Mouse (Mus musculus) intestine, postnatal 0 days (tissue): ENCODE measurements around the gene Larp4. TPM values are rescaled to one million over a fixed set of nuclear protein-coding genes. Genes with fewer than 3 reads are reported as not detected.

Experiments
- ATAC-seq: fragments of 200-750 bp; cut with Nextera tagmentation; 2 replicates; pipeline ENCODE4 v1.8.0; 2017; ENCODE audit warnings: mild to moderate bottlenecking, moderate TSS enrichment, moderate library complexity
- H3K27ac ChIP-seq: fragments of 300-500 bp; sonication (generic); 2 replicates; pipeline ENCODE4 v1.5.1; 2014; ENCODE audit warnings: mild to moderate bottlenecking, low read depth, low read length, moderate library complexity
- H3K27me3 ChIP-seq: fragments of 300-500 bp; sonication (generic); replicated peaks from 2 replicates; pipeline ENCODE4 v1.6.1; 2014; ENCODE audit warnings: low read length, mixed read lengths; ENCODE audit not compliant: control insufficient read depth, insufficient read depth
- H3K36me3 ChIP-seq: fragments of 300-500 bp; sonication (generic); 2 replicates; pipeline ENCODE4 v1.6.1; 2014; ENCODE audit warnings: mild to moderate bottlenecking, moderate library complexity; ENCODE audit not compliant: control insufficient read depth, insufficient read depth
- H3K4me1 ChIP-seq: fragments of 300-500 bp; sonication (generic); replicated peaks from 2 replicates; pipeline ENCODE4 v1.6.1; 2014; ENCODE audit warnings: antibody characterized with exemption, low read length, mixed read lengths; ENCODE audit not compliant: control insufficient read depth, insufficient read depth
- H3K4me2 ChIP-seq: fragments of 300-500 bp; sonication (generic); replicated peaks from 2 replicates; pipeline ENCODE4 v1.6.1; 2014; ENCODE audit warnings: low read depth, mild to moderate bottlenecking, moderate library complexity
- H3K4me3 ChIP-seq: fragments of 300-500 bp; sonication (generic); 2 replicates; pipeline ENCODE4 v1.5.1; 2014; ENCODE audit warnings: low read depth, low read length
- H3K9ac ChIP-seq: fragments of 300-500 bp; sonication (generic); 2 replicates; pipeline ENCODE4 v1.6.1; 2014; ENCODE audit warnings: mild to moderate bottlenecking, low read depth, low read length
- H3K9me3 ChIP-seq: fragments of 300-500 bp; sonication (generic); 2 replicates; pipeline ENCODE4 v1.6.1; 2016; ENCODE audit warnings: mixed run types; ENCODE audit not compliant: control insufficient read depth
- CTCF ChIP-seq: sonication (generic); IDR thresholded peaks from 2 replicates; pipeline ENCODE4 v1.5.1; 2016; ENCODE audit warnings: low read depth, mild to moderate bottlenecking, control low read depth, antibody characterized with exemption, moderate library complexity
- WGBS: fragments of 180-500 bp; shearing (Covaris S2); extraction: QIAGEN DNeasy Blood & Tissue Kit; methylation state at CpG from one replicate; pipeline ENCODE4 v1.1.7; 2014; 5-methylcytosine and 5-hydroxymethylcytosine counted together
- polyA plus RNA-seq: library from polyadenylated mRNA; unstranded; fragments of >200 nt; fragmentation: Nextera tagmentation; extraction: Ambion mirVana; gene quantifications from 2 replicates; pipeline ENCODE4 v1.2.1, GENCODE M21; 2015

The Larp4 gene
- polyA plus RNA-seq, 1 experiment from 2014 or later: 29.7 TPM

DNA sequence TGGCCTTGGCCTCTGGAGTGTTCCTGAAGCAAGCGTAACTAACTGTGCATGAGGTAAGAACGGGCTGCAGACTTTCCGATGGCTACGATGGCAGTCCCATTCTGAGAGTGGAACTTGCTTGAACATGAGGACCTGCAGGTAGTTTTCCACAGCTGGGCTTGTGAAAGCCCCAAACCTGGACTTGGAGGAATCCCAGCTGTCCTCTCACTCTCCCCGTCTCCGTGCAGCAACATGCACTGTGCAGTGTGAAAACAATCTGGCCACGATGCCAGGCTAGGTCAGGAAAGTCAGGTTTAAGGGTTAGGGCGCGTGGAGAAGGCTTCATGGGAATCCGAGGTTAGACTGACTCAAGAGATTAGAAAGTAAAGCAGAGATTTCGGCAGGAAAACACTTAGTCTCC is 89.0 kb downstream of the Larp4 start:
- no peak overlapping the region for H3K9ac ChIP-seq
- 60% methylated on average over 11 of the region's 11 CpGs for WGBS
- H3K27ac ChIP-seq: no peak overlapping the region
- no peak for TF ChIP-seq CTCF
- no peaks in the 10 kb centered on the region for H3K4me1 ChIP-seq
- H3K4me3 ChIP-seq: no peak overlapping the region
- H3K9me3 ChIP-seq: no peaks in the 10 kb centered on the region
- H3K27me3 ChIP-seq: no peaks in the 10 kb centered on the region
- H3K36me3 ChIP-seq: 0 out of 2 replicates have a peak, but pooled peaks cover 3% of the 10 kb centered on the region
- no peak overlapping the region for H3K4me2 ChIP-seq
- ATAC-seq: no peak

DNA sequence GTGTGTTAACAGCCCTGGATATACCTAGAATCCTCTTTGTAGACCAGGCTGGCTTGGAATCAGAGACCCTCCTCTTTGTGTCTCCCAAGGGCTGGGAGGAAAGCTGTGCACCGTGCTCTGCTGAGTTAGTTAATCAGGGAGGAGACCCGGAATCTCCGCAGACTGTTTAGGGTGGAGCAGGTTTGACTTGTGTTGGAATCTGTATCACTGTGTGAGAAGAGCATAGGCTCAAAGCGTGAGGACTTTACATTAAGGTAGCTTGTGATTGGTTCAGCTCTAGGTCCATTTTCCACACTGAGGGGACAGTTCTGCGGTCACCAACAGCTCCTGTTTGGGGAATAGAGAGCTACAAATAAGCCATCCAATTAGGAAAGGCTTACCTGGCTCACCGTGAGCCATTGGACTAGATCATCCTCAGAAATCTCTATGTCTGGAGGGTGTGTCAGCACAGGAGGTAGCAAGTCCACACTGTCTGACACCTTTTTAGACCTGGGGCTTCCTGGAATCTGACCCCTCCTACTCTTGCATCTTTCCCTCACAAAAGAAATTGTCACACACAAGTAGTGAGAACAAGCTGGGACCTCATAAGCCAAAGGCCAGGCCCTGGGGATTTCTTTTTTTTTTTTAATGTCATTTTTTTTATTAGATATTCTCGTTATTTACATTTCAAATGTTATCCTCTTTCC is 89.9 kb downstream of the Larp4 start:
- no peak for TF ChIP-seq CTCF
- no peak overlapping the region for H3K9ac ChIP-seq
- no peak for ATAC-seq
- no peaks in the 10 kb centered on the region for H3K27me3 ChIP-seq
- H3K27ac ChIP-seq: no peak overlapping the region
- WGBS: 56% methylated on average over 7 of the region's 7 CpGs
- 0 out of 2 replicates have a peak, but pooled peaks cover 3% of the 10 kb centered on the region for H3K36me3 ChIP-seq
- H3K4me2 ChIP-seq: no peak overlapping the region
- no peaks in the 10 kb centered on the region for H3K4me1 ChIP-seq
- H3K4me3 ChIP-seq: no peak overlapping the region
- no peaks in the 10 kb centered on the region for H3K9me3 ChIP-seq

DNA sequence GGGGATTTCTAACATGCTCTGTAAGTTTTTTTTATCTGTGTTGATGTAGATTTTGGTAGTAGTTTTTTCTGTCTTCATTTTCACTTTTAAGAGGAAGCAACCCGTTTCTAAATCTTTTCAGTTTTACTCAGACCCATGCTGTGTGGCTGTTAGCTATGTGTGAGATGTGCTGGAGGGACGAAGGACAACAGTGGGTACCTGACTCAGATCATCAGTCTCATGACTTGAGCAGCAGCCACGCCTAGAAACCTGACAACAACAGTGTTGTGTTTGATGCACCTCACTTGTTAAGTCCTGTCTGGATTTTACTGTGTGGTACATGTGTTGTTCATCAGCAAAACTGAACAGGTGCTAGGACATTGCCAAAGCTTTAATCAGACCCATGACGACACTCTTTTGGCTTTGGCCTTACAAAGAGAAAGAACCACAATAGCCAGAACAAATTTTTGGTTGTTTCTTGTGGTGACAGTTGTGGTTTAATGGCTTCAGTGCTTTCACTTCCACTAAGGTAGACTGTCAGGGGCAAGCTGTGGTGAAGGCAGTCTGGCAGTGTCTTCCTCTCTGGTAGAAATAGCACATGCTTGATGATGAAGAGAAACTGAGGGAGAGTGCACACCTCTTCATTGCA is 90.8 kb downstream of the Larp4 start:
- no peak overlapping the region for H3K4me2 ChIP-seq
- H3K27me3 ChIP-seq: no peaks in the 10 kb centered on the region
- no peak overlapping the region for H3K9ac ChIP-seq
- TF ChIP-seq CTCF: no peak
- H3K4me3 ChIP-seq: no peak overlapping the region
- WGBS: 68% methylated on average over 4 of the region's 4 CpGs
- no peaks in the 10 kb centered on the region for H3K9me3 ChIP-seq
- no peak for ATAC-seq
- 0 out of 2 replicates have a peak, but pooled peaks cover 3% of the 10 kb centered on the region for H3K36me3 ChIP-seq
- H3K27ac ChIP-seq: no peak overlapping the region
- H3K4me1 ChIP-seq: no peaks in the 10 kb centered on the region

DNA sequence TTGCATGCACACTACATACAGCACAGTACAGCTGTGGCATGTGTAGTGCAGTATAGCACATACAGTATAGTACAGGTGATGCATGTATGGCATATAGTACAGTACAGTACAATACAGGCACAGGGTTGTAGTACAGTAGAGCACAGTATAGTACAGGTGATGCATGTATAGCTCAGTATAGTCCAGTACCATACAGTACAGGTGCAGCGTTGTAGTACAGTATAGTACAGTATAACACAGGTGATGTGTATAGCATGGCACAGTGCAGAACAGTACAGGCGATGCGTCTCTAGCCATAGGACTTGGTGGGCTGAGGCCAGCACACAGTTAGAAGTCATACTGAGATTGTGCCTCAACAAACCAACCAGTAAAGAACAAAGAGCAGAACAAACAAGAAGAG is 91.5 kb downstream of the Larp4 start:
- Histone ChIP-seq H3K4me1 (no peaks in the 10 kb centered on the region), H3K4me2 (no peak overlapping the region), H3K36me3 (0 out of 2 replicates have a peak, but pooled peaks cover 3% of the 10 kb centered on the region), H3K4me3 (no peak overlapping the region), H3K9me3 (no peaks in the 10 kb centered on the region), H3K27me3 (no peaks in the 10 kb centered on the region), H3K9ac (no peak overlapping the region), H3K27ac (no peak overlapping the region)
- no peak for TF ChIP-seq CTCF
- ATAC-seq: no peak
- WGBS: 97% methylated on average over 3 of the region's 3 CpGs

DNA sequence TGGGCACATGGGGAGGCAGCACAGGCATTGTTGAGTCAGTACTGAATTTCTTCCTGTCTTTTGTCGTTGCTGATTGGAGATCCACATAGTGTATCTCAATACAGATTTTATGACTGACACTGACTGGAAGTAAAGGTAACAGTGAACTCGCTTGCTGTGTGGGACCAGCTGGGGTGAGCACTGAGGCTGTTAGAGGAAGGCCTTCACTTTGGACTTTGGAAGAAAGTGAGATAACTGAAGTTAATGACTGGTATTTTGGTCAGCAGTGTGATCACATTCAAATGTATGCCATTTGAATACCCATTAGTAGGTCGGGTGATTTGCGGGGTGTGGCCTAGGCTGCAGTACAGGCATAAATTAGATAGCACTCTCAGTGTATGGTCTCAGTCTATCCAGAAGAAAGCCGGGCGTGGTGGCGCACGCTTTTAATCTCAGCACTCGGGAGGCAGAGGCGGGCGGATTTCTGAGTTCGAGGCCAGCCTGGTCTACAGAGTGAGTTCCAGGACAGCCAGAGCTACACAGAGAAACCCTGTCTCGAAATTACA is 93.4 kb downstream of the Larp4 start:
- H3K27me3 ChIP-seq: no peaks in the 10 kb centered on the region
- no peak for TF ChIP-seq CTCF
- H3K4me1 ChIP-seq: 0 out of 2 replicates have a peak, but pooled peaks cover 4% of the 10 kb centered on the region
- peak overlapping the region; percentile 50 for H3K27ac ChIP-seq
- 50% methylated on average over 13 of the region's 13 CpGs for WGBS
- no peaks in the 10 kb centered on the region for H3K9me3 ChIP-seq
- 0 out of 2 replicates have a peak, but pooled peaks cover 3% of the 10 kb centered on the region for H3K36me3 ChIP-seq
- H3K9ac ChIP-seq: no peak overlapping the region
- H3K4me3 ChIP-seq: no peak overlapping the region
- peak; percentile 89 for ATAC-seq
- H3K4me2 ChIP-seq: 0 out of 2 replicates have a peak overlapping the region, but pooled peaks have one; percentile 0

Other genes with a start within 250 kb of the Larp4 start
- gene Cox14, start 244.4 kb upstream of the Larp4 start, polyA plus RNA-seq: 298 and 301 TPM in 2 replicates
- gene Cers5, start 197.2 kb upstream of the Larp4 start, polyA plus RNA-seq: 18.7 and 19.2 TPM in 2 replicates
- gene Lima1, start 94.6 kb upstream of the Larp4 start, polyA plus RNA-seq: 64.3 and 78.9 TPM in 2 replicates
- not detected in 2 replicates for gene Fam186a, start 3.0 kb upstream of the Larp4 start, polyA plus RNA-seq
- gene Dip2b, start 68.6 kb downstream of the Larp4 start, polyA plus RNA-seq: 4.9 and 5.0 TPM in 2 replicates